Mouse (Mus musculus) liver, adult 2 months (tissue): ENCODE measurements at regions not wholly inside any gene's neighbourhood (a gene's known extent, or its start where the extent isn't known, plus 50 kb on each side); places are given as distances from the start of the nearest gene placed in this dataset.

ENCODE experiments used
- CTCF ChIP-seq: fragments of 200-500 bp; IDR thresholded peaks from 2 replicates; pipeline ENCODE4 v1.5.1; 2011; ENCODE audit warnings: low read depth, low read length, control low read depth
- POLR2A ChIP-seq: fragments of 200-500 bp; IDR thresholded peaks from 2 replicates; pipeline ENCODE4 v1.6.1; 2011; ENCODE audit warnings: low read length, control low read depth; ENCODE audit not compliant: insufficient read depth; ENCODE audit errors: extremely low read depth

- TF ChIP-seq CTCF: no peak
- no peak for TF ChIP-seq POLR2A
Observed at GRCm38 (mm10) chr14:33824421-33824874, 98.9 kb upstream of the Gdf10 start.
